In the genomic region with DNA sequence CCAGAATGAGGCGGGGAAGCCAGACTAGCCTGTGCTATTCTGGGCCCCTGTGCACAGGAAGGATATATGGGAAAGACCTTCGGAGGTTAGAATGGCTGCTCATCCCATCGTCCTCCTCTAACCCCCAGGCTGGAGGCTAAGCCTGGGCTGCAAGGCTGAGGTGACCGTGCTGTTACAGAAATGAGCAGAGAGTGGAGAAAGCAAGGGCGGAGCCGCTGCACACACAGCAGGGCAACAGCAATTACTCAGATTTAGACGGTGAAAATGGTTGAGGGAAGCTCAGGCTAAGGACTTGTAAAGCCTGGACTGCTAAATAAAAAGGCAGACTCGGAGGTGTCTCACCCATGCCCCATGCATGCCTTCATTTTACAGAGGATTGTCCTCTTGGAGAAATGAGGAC, we compare ENCODE assay signal across 13 mouse cellular contexts. TPM values are rescaled to one million over a fixed set of nuclear protein-coding genes. Genes with fewer than 3 reads are reported as not detected.
DNase-seq lines count a peak whose midpoint lies in the region; ATAC-seq and TF ChIP-seq lines count a peak whose summit lies in the region.
"Had no signal": no experiment of that assay in that cellular context is flagged by ENCODE, and none has a peak within 500 bp of the region (broad histone marks: within the 10 kb centered on the region; RNA-seq: fewer than 3 reads in every experiment).

No protein-coding gene starts in this region.

- no peaks in the 10 kb centered on the region for H3K27me3 ChIP-seq in heart, embryonic 10.5 days (ENCODE audit: insufficient read depth, poor library complexity, severe bottlenecking)
- no peaks in the 10 kb centered on the region for H3K27me3 ChIP-seq in kidney, embryonic 15.5 days
- no peaks in the 10 kb centered on the region for H3K27me3 ChIP-seq in lung, postnatal 0 days (replicated peaks; ENCODE audit: insufficient read depth, low read length)
- H3K27me3 ChIP-seq: embryonic facial prominence, embryonic 12.5 days had no signal

- no peak for TF ChIP-seq EP300 in lung, postnatal 0 days (IDR thresholded peaks at IDR 0.05)

- no peak overlapping the region for H3K4me3 ChIP-seq in heart, embryonic 10.5 days
- no peak overlapping the region for H3K4me3 ChIP-seq in kidney, embryonic 15.5 days (replicated peaks)
- H3K4me3 ChIP-seq in lung, postnatal 0 days (ENCODE audit: low read depth, low read length) = no peak overlapping the region
- H3K4me3 ChIP-seq: embryonic facial prominence, embryonic 12.5 days; midbrain, embryonic 10.5 days had no signal

- no peaks in the 10 kb centered on the region for H3K36me3 ChIP-seq in heart, embryonic 10.5 days
- H3K36me3 ChIP-seq in kidney, embryonic 15.5 days = no peaks in the 10 kb centered on the region
- H3K36me3 ChIP-seq in lung, postnatal 0 days (ENCODE audit: insufficient read depth, low read length) = 0 out of 2 replicates have a peak, but pooled peaks cover 5% of the 10 kb centered on the region
- H3K36me3 ChIP-seq: embryonic facial prominence, embryonic 12.5 days; midbrain, embryonic 10.5 days had no signal

- H3K4me2 ChIP-seq in kidney, embryonic 15.5 days = no peak overlapping the region
- no peak overlapping the region for H3K4me2 ChIP-seq in lung, postnatal 0 days (replicated peaks; ENCODE audit: low read depth, low read length)
- H3K4me2 ChIP-seq: embryonic facial prominence, embryonic 12.5 days; hindbrain, embryonic 14.5 days had no signal

- peak overlapping the region; percentile 78 for H3K27ac ChIP-seq in heart, embryonic 10.5 days
- peak overlapping the region; percentile 66 for H3K27ac ChIP-seq in kidney, embryonic 15.5 days
- H3K27ac ChIP-seq in lung, postnatal 0 days (ENCODE audit: low read length) = peak overlapping the region; percentile 52; the same call in 1 of the 2 replicates
- H3K27ac ChIP-seq: embryonic facial prominence, embryonic 12.5 days; hindbrain, embryonic 14.5 days; midbrain, embryonic 10.5 days had no signal

- no peaks in the 10 kb centered on the region for H3K9me3 ChIP-seq in heart, embryonic 10.5 days
- H3K9me3 ChIP-seq in kidney, embryonic 15.5 days (replicated peaks) = no peaks in the 10 kb centered on the region
- no peaks in the 10 kb centered on the region for H3K9me3 ChIP-seq in lung, postnatal 0 days (ENCODE audit: low read length)
- H3K9me3 ChIP-seq: embryonic facial prominence, embryonic 12.5 days; midbrain, embryonic 10.5 days had no signal

- no peak for ATAC-seq in kidney, embryonic 15.5 days (replicated peaks; ENCODE audit: low FRiP score)
- ATAC-seq in lung, postnatal 0 days = no peak
- ATAC-seq: intestine, embryonic 16.5 days had no signal

- 37% methylated on average over 8 of the region's 8 CpGs for WGBS in heart, embryonic 10.5 days
- WGBS in kidney, embryonic 15.5 days = 56% methylated on average over 8 of the region's 8 CpGs
- 47% methylated on average over 8 of the region's 8 CpGs for WGBS in lung, postnatal 0 days

- H3K9ac ChIP-seq in kidney, embryonic 15.5 days = no peak overlapping the region
- no peak overlapping the region for H3K9ac ChIP-seq in lung, postnatal 0 days (replicated peaks; ENCODE audit: low read depth)
- H3K9ac ChIP-seq: embryonic facial prominence, embryonic 12.5 days; hindbrain, embryonic 14.5 days had no signal

- H3K4me1 ChIP-seq in heart, embryonic 10.5 days = peaks cover 35% of the 10 kb centered on the region
- peaks cover 35% of the 10 kb centered on the region for H3K4me1 ChIP-seq in kidney, embryonic 15.5 days
- H3K4me1 ChIP-seq in lung, postnatal 0 days (ENCODE audit: insufficient read depth, low read depth, low read length) = peaks cover 10% of the 10 kb centered on the region; the same call in 1 of the 2 replicates

- no peak for DNase-seq in heart, embryonic 10.5 days (ENCODE audit: low spot score)
- no peak for DNase-seq in heart, adult 11 months
- no peak for DNase-seq in kidney, postnatal 25 days
- DNase-seq in lung, postnatal 0 days (ENCODE audit: low spot score) = no peak
- DNase-seq in lung, postnatal 25 days (ENCODE audit: low spot score) = no peak
- no peak for DNase-seq in embryo, embryonic 10 days (ENCODE audit: low spot score)
- DNase-seq: cerebellum, postnatal 25 days; gastrocnemius, postnatal 25 days had no signal

- TF ChIP-seq CTCF in lung, postnatal 0 days (IDR thresholded peaks at IDR 0.05) = no peak

RNA-seq across cellular contexts. Expression of gene Epas1, which starts 45.0 kb away (rescaled TPM):
- polyA plus RNA-seq in heart, embryonic 10.5 days (2016; fragmentation: Nextera tagmentation; extraction: Ambion mirVana) = 5.8 and 6.0 TPM in 2 replicates
- 8.4 and 9.5 TPM in 2 replicates for polyA plus RNA-seq in kidney, embryonic 15.5 days (2015; fragmentation: Nextera tagmentation; extraction: Ambion mirVana)
- 89.8 and 98.3 TPM in 2 replicates for polyA plus RNA-seq in lung, postnatal 0 days (2015; fragmentation: Nextera tagmentation; extraction: Ambion mirVana)
